Mouse (Mus musculus) kidney, embryonic 15.5 days (tissue): ENCODE data around the gene Hcrtr1. TPM values are rescaled to one million over a fixed set of nuclear protein-coding genes. Genes with fewer than 3 reads are reported as not detected.
A peak's percentile ranks its signal among the peaks of the same experiment; 100 is the strongest.

Experiments used
- ATAC-seq: fragments of 200-750 bp; cut with Nextera tagmentation; replicated peaks from 2 replicates; pipeline ENCODE4 v1.8.0; 2017; ENCODE audit warnings: moderate TSS enrichment; ENCODE audit not compliant: low FRiP score
- H3K27ac ChIP-seq: fragments of 300-500 bp; sonication (generic); 2 replicates; pipeline ENCODE4 v1.5.1; 2015; ENCODE audit warnings: mild to moderate bottlenecking, inconsistent platforms
- H3K27me3 ChIP-seq: fragments of 300-500 bp; sonication (generic); 2 replicates; pipeline ENCODE4 v1.6.1; 2015; ENCODE audit warnings: inconsistent platforms
- H3K36me3 ChIP-seq: fragments of 300-500 bp; sonication (generic); 2 replicates; pipeline ENCODE4 v1.6.1; 2015; ENCODE audit warnings: inconsistent platforms
- H3K4me1 ChIP-seq: fragments of 300-500 bp; sonication (generic); 2 replicates; pipeline ENCODE4 v1.6.1; 2015; ENCODE audit warnings: inconsistent platforms
- H3K4me2 ChIP-seq: fragments of 300-500 bp; sonication (generic); 2 replicates; pipeline ENCODE4 v1.6.1; 2015; ENCODE audit warnings: moderate library complexity, mild to moderate bottlenecking, inconsistent platforms
- H3K4me3 ChIP-seq: fragments of 300-500 bp; sonication (generic); replicated peaks from 2 replicates; pipeline ENCODE4 v1.5.1; 2015; ENCODE audit warnings: mild to moderate bottlenecking, inconsistent platforms
- H3K9ac ChIP-seq: fragments of 300-500 bp; sonication (generic); 2 replicates; pipeline ENCODE4 v1.6.1; 2015; ENCODE audit warnings: mild to moderate bottlenecking, inconsistent platforms
- H3K9me3 ChIP-seq: fragments of 300-500 bp; sonication (generic); replicated peaks from 2 replicates; pipeline ENCODE4 v1.6.1; 2016; ENCODE audit warnings: inconsistent platforms
- WGBS: fragments of 180-500 bp; shearing (Covaris S2); methylation state at CpG from one replicate; pipeline ENCODE4 v1.1.7; 2015; ENCODE audit warnings: mixed read lengths; 5-methylcytosine and 5-hydroxymethylcytosine counted together
- polyA plus RNA-seq: library from polyadenylated mRNA; unstranded; fragments of >200 nt; fragmentation: Nextera tagmentation; extraction: Ambion mirVana; gene quantifications from 2 replicates; pipeline ENCODE4 v1.2.1, GENCODE M21; 2015

Gene Hcrtr1
- polyA plus RNA-seq, 1 experiment from 2014 or later: 0.62 TPM

GRCm38 (mm10) chr4:130110091-130110490 lies 29.1 kb downstream of the Hcrtr1 start:
- H3K4me3 ChIP-seq: no peak overlapping the region
- peaks cover 24% of the 10 kb centered on the region for H3K4me1 ChIP-seq
- no peak overlapping the region for H3K9ac ChIP-seq
- H3K36me3 ChIP-seq: peaks cover 7% of the 10 kb centered on the region
- ATAC-seq: no peak
- H3K9me3 ChIP-seq: no peaks in the 10 kb centered on the region
- H3K27me3 ChIP-seq: no peaks in the 10 kb centered on the region
- whole genome bisulfite sequencing: 86% methylated on average over 7 of the region's 7 CpGs
- H3K4me2 ChIP-seq: no peak overlapping the region
- H3K27ac ChIP-seq: no peak overlapping the region

DNA sequence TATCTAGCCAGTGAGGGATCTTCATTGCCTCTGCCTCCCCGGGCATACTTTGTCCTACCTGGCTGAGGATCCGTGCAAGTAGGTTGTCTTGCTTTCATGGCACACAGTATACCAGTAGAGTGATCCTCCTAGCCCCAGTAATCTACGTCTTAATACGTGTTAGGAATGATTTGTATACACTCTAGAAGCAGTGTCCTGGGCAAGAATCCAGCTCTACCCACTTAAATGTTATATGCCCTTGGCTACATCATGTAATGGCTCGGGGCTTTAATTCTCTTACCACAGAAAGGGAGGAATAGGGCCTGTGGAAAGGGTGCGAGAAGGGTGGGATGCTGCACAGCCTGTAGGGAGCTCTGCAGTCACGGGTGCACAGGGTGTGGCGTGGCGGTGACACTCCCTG lies 29.5 kb downstream of the Hcrtr1 start:
- H3K9ac ChIP-seq: no peak overlapping the region
- no peak overlapping the region for H3K27ac ChIP-seq
- peaks cover 7% of the 10 kb centered on the region for H3K36me3 ChIP-seq
- H3K4me2 ChIP-seq: no peak overlapping the region
- H3K9me3 ChIP-seq: no peaks in the 10 kb centered on the region
- 92% methylated on average over 9 of the region's 9 CpGs for WGBS
- no peak overlapping the region for H3K4me3 ChIP-seq
- no peak for ATAC-seq
- no peaks in the 10 kb centered on the region for H3K27me3 ChIP-seq
- H3K4me1 ChIP-seq: peaks cover 24% of the 10 kb centered on the region

DNA sequence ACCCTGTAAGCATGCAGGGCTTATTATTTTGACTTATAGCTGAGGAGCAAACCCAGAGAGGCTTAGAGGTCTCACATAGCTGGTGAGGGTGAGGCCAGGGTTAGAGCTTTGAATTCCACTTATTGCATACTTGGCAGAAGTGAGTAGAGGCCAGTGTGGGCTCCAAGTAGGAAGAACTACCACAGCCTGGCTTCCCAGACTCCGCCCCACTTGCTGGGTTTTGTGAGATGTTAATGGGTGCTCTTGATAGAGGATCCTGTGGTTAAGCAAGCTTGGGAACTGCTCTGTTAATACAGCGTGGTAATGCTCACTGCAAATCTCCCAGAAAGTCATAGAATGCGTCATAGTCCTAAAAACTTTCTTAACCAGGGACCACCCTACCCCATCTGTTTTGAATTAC lies 30.2 kb downstream of the Hcrtr1 start:
- Histone ChIP-seq H3K9me3 (no peaks in the 10 kb centered on the region), H3K4me1 (peaks cover 24% of the 10 kb centered on the region), H3K9ac (no peak overlapping the region), H3K36me3 (peaks cover 7% of the 10 kb centered on the region), H3K4me3 (no peak overlapping the region), H3K27ac (no peak overlapping the region), H3K27me3 (no peaks in the 10 kb centered on the region), H3K4me2 (0 out of 2 replicates have a peak overlapping the region, but pooled peaks have one; percentile 73)
- WGBS: 80% methylated on average over 3 of the region's 3 CpGs
- ATAC-seq: no peak

- H3K9ac ChIP-seq: peak overlapping the region; percentile 65
- no peaks in the 10 kb centered on the region for H3K27me3 ChIP-seq
- no peaks in the 10 kb centered on the region for H3K36me3 ChIP-seq
- H3K27ac ChIP-seq: peak overlapping the region; percentile 65
- H3K9me3 ChIP-seq: no peaks in the 10 kb centered on the region
- peak overlapping the region; percentile 73 for H3K4me2 ChIP-seq
- H3K4me1 ChIP-seq: peaks cover 24% of the 10 kb centered on the region
- WGBS: under 1% methylated on average over 39 of the region's 39 CpGs
- H3K4me3 ChIP-seq: peak overlapping the region; percentile 71
- peak; percentile 95 for ATAC-seq
Observed at GRCm38 (mm10) chr4:130107444-130108131, 31.6 kb downstream of the Hcrtr1 start.

- Histone ChIP-seq H3K27me3 (no peaks in the 10 kb centered on the region), H3K9me3 (no peaks in the 10 kb centered on the region), H3K4me3 (peak overlapping the region; percentile 71), H3K9ac (no peak overlapping the region), H3K4me1 (peaks cover 28% of the 10 kb centered on the region), H3K36me3 (no peaks in the 10 kb centered on the region), H3K4me2 (peak overlapping the region; percentile 73), H3K27ac (peak overlapping the region; percentile 65)
- 11% methylated on average over 14 of the region's 14 CpGs for WGBS
- no peak for ATAC-seq
Observed at GRCm38 (mm10) chr4:130107065-130107443, 32.1 kb downstream of the Hcrtr1 start.

GRCm38 (mm10) chr4:130104584-130104983 lies 34.6 kb downstream of the Hcrtr1 start:
- no peak for ATAC-seq
- Histone ChIP-seq H3K27ac (peak overlapping the region; percentile 73), H3K27me3 (no peaks in the 10 kb centered on the region), H3K4me1 (peaks cover 41% of the 10 kb centered on the region), H3K36me3 (no peaks in the 10 kb centered on the region), H3K9me3 (no peaks in the 10 kb centered on the region), H3K4me3 (no peak overlapping the region), H3K9ac (no peak overlapping the region), H3K4me2 (no peak overlapping the region)
- WGBS: 70% methylated on average over 4 of the region's 4 CpGs

DNA sequence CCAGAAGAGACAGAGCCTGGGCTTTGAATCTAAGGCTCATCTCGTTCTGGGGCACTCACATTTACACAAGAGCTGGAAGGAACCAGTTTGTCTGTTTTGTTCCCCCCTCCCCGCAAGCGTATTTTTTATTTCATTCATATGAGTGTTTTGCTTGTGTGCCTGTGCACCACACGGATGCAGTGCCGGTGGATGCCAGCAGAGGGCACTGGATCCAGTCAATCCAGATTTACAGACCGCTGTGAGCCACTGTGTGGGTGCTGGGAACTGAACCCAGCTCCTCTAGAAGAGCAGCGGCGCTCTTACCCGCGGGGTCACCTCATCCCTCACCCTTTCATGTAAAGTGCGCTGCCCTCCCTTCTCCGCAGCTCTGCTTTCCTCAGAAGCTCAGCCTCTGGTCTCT lies 35.5 kb downstream of the Hcrtr1 start:
- Histone ChIP-seq H3K4me1 (peaks cover 33% of the 10 kb centered on the region), H3K9me3 (no peaks in the 10 kb centered on the region), H3K36me3 (no peaks in the 10 kb centered on the region), H3K4me3 (no peak overlapping the region), H3K4me2 (no peak overlapping the region), H3K9ac (no peak overlapping the region), H3K27me3 (no peaks in the 10 kb centered on the region), H3K27ac (no peak overlapping the region)
- ATAC-seq: no peak
- 85% methylated on average over 12 of the region's 12 CpGs for WGBS

DNA sequence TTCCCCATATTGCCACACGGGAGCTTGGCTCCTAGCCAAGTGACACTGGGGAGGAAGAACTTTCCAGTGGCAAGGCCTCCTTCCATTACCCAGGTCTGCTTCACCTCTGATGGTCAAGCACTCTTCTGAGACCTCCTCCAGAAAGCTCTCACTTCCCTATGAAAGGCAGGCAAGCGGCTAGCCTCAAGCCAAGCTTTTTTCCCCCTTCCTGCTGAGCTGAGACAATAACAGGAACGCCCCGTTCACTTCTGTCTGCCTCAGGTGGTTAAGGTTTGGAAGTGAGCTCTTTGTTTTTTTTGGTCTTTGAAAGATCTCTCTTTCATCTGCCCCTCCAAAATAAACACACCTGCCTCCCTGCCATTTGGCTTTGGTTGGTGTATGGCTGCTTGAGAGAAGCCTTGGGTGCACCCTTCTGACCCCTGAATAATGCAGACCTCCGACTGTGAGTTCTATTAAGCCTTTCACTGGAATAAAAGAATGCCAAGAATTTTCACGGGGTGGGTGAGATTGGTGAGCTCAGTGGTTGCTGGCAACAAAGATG lies 37.0 kb downstream of the Hcrtr1 start, which contains the start of gene Pef1:
TSS of gene Pef1 (plus strand) at position 448 of the 541 bp plus-strand sequence.
- Histone ChIP-seq H3K4me3 (no peak within 1 kb of the TSS), H3K4me1 (peaks cover 26% of the 10 kb centered on the region), H3K36me3 (no peaks in the 10 kb centered on the region), H3K27me3 (no peaks in the 10 kb centered on the region), H3K4me2 (0 out of 2 replicates have a peak within 1 kb of the TSS, but pooled peaks have one; percentile 5), H3K27ac (peak within 1 kb of the TSS; percentile 32; the same call in 1 of the 2 replicates), H3K9ac (no peak within 1 kb of the TSS), H3K9me3 (no peaks in the 10 kb centered on the region)
- WGBS: 14% methylated on average over 6 of the region's 6 CpGs
- no peak for ATAC-seq

DNA sequence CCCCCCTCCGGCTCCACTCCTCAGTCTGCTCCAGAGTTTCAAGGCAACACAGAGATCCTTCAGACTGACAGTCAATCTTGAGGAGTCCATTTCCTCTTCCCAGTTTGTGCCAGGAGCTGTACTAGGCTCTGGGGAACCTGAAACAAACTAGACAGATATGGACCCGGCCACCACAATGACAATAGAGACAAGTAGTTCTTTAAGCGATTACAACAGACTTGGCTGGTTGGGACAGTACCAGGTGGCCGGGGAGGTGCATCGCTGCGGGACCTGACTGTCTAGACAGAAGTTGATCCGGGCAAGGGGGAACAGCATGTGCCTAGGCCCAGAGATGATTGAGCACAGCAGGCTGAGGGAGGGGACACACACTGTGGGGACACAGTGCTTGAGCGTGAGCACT lies 38.0 kb downstream of the Hcrtr1 start:
- no peak overlapping the region for H3K4me3 ChIP-seq
- no peak for ATAC-seq
- H3K27ac ChIP-seq: no peak overlapping the region
- no peaks in the 10 kb centered on the region for H3K9me3 ChIP-seq
- H3K4me2 ChIP-seq: 0 out of 2 replicates have a peak overlapping the region, but pooled peaks have one; percentile 5
- H3K4me1 ChIP-seq: peaks cover 22% of the 10 kb centered on the region
- no peaks in the 10 kb centered on the region for H3K27me3 ChIP-seq
- WGBS: 45% methylated on average over 8 of the region's 8 CpGs
- no peaks in the 10 kb centered on the region for H3K36me3 ChIP-seq
- no peak overlapping the region for H3K9ac ChIP-seq

- peaks cover 4% of the 10 kb centered on the region; the same call in 1 of the 2 replicates for H3K27me3 ChIP-seq
- H3K4me1 ChIP-seq: peaks cover 3% of the 10 kb centered on the region; the same call in 1 of the 2 replicates
- no peak overlapping the region for H3K27ac ChIP-seq
- ATAC-seq: no peak
- H3K36me3 ChIP-seq: no peaks in the 10 kb centered on the region
- WGBS: 72% methylated on average over 3 of the region's 3 CpGs
- H3K9me3 ChIP-seq: no peaks in the 10 kb centered on the region
- no peak overlapping the region for H3K4me2 ChIP-seq
- H3K4me3 ChIP-seq: no peak overlapping the region
- H3K9ac ChIP-seq: no peak overlapping the region
Observed at GRCm38 (mm10) chr4:130095137-130095536, 44.0 kb downstream of the Hcrtr1 start.

DNA sequence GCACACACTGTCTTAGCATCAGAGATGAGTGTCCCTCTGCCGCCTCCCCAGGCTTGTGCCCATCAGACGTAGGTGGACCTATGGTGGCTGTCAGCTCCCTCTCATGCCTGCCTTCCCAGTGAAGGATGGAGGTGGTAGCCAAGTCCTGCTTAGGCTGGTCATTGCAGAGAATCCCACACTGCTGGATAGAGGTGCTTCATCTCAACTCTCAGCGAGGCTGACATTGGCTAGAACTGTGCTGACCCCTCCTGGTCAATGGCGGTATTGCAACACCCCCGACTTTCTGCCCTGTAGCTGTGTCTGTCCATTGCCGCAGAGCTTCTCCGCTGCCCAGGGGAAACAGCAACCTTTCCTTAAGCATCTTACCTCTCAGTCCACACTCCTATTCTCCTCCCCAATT lies 51.9 kb downstream of the Hcrtr1 start:
- Histone ChIP-seq H3K4me2 (no peak overlapping the region), H3K9ac (no peak overlapping the region), H3K27me3 (peaks cover 21% of the 10 kb centered on the region), H3K27ac (no peak overlapping the region), H3K4me3 (no peak overlapping the region), H3K9me3 (no peaks in the 10 kb centered on the region), H3K4me1 (peaks cover 13% of the 10 kb centered on the region), H3K36me3 (no peaks in the 10 kb centered on the region)
- ATAC-seq: peak; percentile 38; the same call in 1 of the 2 replicates
- 14% methylated on average over 7 of the region's 7 CpGs for WGBS

DNA sequence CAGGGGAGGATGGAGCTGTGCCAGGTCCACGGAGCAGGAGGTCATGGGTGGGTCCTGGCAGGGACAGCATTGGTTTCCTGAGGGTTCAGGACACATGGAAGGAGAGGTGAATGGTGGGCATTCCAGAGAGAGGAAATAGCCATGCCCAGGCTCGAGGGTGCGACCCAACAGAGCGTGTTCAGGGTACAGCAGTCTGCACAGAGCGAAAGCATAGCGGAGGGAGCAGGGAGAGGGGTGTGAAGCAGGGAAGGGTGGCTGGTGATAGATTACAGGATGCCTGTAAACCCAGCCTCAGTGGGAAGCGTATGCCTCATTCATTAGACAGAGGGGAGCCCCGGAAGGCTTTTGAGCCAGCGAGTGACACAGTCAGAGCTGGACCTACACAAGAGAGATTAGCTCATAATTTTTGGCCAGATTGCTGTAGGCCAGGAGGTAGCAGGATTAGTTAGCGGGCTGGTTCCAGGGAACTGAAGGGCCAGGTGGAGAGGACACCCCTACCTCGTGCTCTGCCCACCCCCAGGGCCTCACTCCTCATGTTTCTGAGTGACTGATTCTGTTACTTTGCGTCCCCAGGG lies 53.8 kb downstream of the Hcrtr1 start:
- Histone ChIP-seq H3K9me3 (no peaks in the 10 kb centered on the region), H3K27ac (no peak overlapping the region), H3K27me3 (peaks cover 21% of the 10 kb centered on the region), H3K36me3 (no peaks in the 10 kb centered on the region), H3K4me1 (peaks cover 19% of the 10 kb centered on the region), H3K4me2 (no peak overlapping the region), H3K4me3 (no peak overlapping the region), H3K9ac (no peak overlapping the region)
- WGBS: 65% methylated on average over 12 of the region's 12 CpGs
- no peak for ATAC-seq
